Mouse (Mus musculus) Muller cell, postnatal 12 days (primary cell): Measurements from ENCODE around the gene Slc30a2.
"Not testable (repeated sequence)": the region's sequence is repeated elsewhere in the genome, so short reads cannot be mapped to it uniquely, and the experiment has no call there.

Experiments
- DNase-seq: peaks from one replicate; pipeline ENCODE4 v3.0.0-alpha.2; 2015; ENCODE audit errors: inconsistent ontology term

The Slc30a2 gene

GRCm38 (mm10) chr4:134356591-134357460 is 13.8 kb downstream of the Slc30a2 start:
- peak; percentile 51 for DNase-seq

GRCm38 (mm10) chr4:134357461-134357771 is 14.4 kb downstream of the Slc30a2 start:
- no peak for DNase-seq

GRCm38 (mm10) chr4:134359649-134360048 is 16.7 kb downstream of the Slc30a2 start:
- no peak for DNase-seq

GRCm38 (mm10) chr4:134361215-134361614 is 18.2 kb downstream of the Slc30a2 start:
- no peak for DNase-seq

GRCm38 (mm10) chr4:134362124-134362523 is 19.1 kb downstream of the Slc30a2 start:
- no peak for DNase-seq

- DNase-seq, result no peak
These were observed 19.6 kb downstream of the Slc30a2 start for GRCm38 (mm10) chr4:134362586-134362985.

GRCm38 (mm10) chr4:134365280-134365679 is 22.3 kb downstream of the Slc30a2 start:
- no peak for DNase-seq

- DNase-seq, result no peak
These were observed 27.8 kb downstream of the Slc30a2 start for GRCm38 (mm10) chr4:134370649-134371221.

GRCm38 (mm10) chr4:134371316-134371855 is 28.4 kb downstream of the Slc30a2 start:
- no peak for DNase-seq

GRCm38 (mm10) chr4:134372294-134372747 is 29.3 kb downstream of the Slc30a2 start:
- DNase-seq, result peak; percentile 80

GRCm38 (mm10) chr4:134373295-134373694 is 30.3 kb downstream of the Slc30a2 start:
- DNase-seq, result no peak

GRCm38 (mm10) chr4:134374306-134374705 is 31.3 kb downstream of the Slc30a2 start:
- no peak for DNase-seq

GRCm38 (mm10) chr4:134378089-134378615 is 35.2 kb downstream of the Slc30a2 start:
- no peak for DNase-seq

- no peak for DNase-seq
These were observed 36.5 kb downstream of the Slc30a2 start for GRCm38 (mm10) chr4:134379510-134379909.

GRCm38 (mm10) chr4:134383750-134384149 is 40.8 kb downstream of the Slc30a2 start, which contains the start of gene Extl1:
Gene Extl1, minus strand, starts transcription at chr4:134383850.
- DNase-seq, result not testable (repeated sequence)

- DNase-seq, result no peak
These were observed 44.3 kb downstream of the Slc30a2 start for GRCm38 (mm10) chr4:134387268-134387667.

- peak; percentile 34 for DNase-seq
These were observed 45.4 kb downstream of the Slc30a2 start for GRCm38 (mm10) chr4:134388397-134388796.

- no peak for DNase-seq
These were observed 48.7 kb downstream of the Slc30a2 start for GRCm38 (mm10) chr4:134391636-134392035.

- peak; percentile 12 for DNase-seq
These were observed 49.6 kb downstream of the Slc30a2 start for GRCm38 (mm10) chr4:134392595-134392994.

GRCm38 (mm10) chr4:134393026-134393425 is 50.0 kb downstream of the Slc30a2 start:
- no peak for DNase-seq

- DNase-seq, result no peak
These were observed 52.2 kb downstream of the Slc30a2 start for GRCm38 (mm10) chr4:134395142-134395541.
